Mouse (Mus musculus) left cerebral cortex, postnatal 10 days (tissue): ENCODE data around the gene Fitm2. TPM values are rescaled to one million over a fixed set of nuclear protein-coding genes. Genes with fewer than 3 reads are reported as not detected.
"Not testable (repeated sequence)": the region's sequence is repeated elsewhere in the genome, so short reads cannot be mapped to it uniquely, and the experiment has no call there.

Experiments
- DNase-seq, 2 experiments: peaks; one replicate each; pipeline ENCODE4 v3.0.0; 2021 to 2022; ENCODE audit warnings: low spot score in 2 of 2, mixed read lengths in 1 of 2; ENCODE audit errors: extremely low spot score in 1 of 2
- intact Hi-C: fragments of 180-260 bp; cut with DNase I; formaldehyde crosslinking; loops from one replicate; pipeline ENCODE4 v1.15.1; 2025
- total RNA-seq, 2 experiments: library from RNA; stranded (reverse); gene quantifications; 2 replicates each; pipeline ENCODE4 v1.2.3; 2021

Gene Fitm2
- total RNA-seq, 2 experiments from 2014 or later, result 17.0 to 18.9 TPM

DNA sequence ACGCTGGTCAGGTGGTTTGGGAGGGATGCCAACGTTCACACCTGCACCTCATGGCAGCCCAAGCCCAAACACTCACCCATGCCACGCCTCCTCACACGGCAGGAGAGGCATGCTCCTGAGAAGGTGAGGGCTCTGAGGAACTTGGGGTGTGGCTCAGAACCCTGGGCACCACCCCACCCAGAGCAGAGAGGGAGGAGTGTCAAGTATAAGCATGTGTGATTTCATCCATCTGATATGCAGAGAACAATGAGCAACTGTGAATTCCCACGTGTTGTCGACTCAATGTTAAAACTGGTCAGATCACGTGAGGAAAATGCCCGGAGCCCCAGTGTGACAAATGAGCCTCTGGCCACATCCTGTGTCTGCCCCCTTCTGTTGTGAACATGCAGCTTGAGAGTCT is 5.7 kb downstream of the Fitm2 start:
- DNase-seq, result no peak
- intact Hi-C loops, result no loop called here

DNA sequence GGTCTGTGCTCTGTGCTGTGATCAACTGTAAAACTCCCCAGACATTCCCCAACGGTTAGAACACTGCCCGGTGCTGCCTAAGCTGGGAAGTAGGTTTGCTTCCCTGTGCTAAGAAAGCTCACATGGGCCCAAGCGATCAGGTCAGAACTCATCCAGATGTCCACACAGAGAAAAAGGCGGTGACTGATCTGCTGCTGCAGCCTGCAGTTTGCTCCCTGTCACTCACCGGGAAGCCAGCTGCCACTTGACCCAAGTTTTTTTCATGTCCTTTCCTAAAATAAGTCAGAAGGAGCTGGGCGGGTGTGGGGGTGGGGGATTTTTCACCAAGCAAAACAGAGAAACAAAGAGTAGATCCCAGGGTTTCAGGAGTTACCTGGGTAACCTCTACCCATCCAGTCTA is 7.9 kb downstream of the Fitm2 start:
- no peak for DNase-seq
- intact Hi-C loops, result no loop called here

- intact Hi-C loops, result no loop called here
- DNase-seq, result no peak
Measured at GRCm38 (mm10) chr2:163463998-163464397, 8.4 kb downstream of the Fitm2 start.

DNA sequence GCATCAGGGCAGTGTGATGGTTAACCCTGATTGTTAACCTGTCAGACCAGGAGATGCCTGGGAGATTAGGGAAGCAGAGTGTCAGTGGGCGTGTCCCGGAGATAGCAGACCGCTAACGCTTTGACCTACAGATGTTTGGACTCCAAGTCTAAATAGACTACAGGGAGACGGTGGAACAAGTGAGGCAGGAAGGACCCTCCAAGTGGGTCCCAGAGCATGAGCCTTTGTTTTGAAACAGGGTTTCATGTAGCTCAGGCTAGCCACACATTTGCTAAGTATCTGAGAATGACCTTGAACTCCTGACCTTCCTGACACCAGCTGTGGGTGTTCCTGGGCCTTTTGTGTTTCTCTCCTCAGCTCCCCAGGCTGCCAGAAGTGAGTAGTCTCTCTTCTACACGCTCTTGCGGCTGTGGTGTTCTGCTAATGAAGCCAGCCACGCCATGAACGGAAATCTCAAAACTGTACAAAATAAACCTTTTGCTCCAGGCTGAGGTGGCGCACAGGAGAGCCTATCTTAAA is 9.1 kb downstream of the Fitm2 start:
- intact Hi-C loops, result no loop called here
- no peak for DNase-seq

- DNase-seq, result no peak
- intact Hi-C loops, result no loop called here
Measured at GRCm38 (mm10) chr2:163462801-163463200, 9.6 kb downstream of the Fitm2 start.

- intact Hi-C loops, result no loop called here
- DNase-seq, result no peak
Measured at GRCm38 (mm10) chr2:163462386-163462785, 10.0 kb downstream of the Fitm2 start.

GRCm38 (mm10) chr2:163461307-163461706 is 11.1 kb downstream of the Fitm2 start:
- intact Hi-C loops, DNase-seq: not testable (repeated sequence)

DNA sequence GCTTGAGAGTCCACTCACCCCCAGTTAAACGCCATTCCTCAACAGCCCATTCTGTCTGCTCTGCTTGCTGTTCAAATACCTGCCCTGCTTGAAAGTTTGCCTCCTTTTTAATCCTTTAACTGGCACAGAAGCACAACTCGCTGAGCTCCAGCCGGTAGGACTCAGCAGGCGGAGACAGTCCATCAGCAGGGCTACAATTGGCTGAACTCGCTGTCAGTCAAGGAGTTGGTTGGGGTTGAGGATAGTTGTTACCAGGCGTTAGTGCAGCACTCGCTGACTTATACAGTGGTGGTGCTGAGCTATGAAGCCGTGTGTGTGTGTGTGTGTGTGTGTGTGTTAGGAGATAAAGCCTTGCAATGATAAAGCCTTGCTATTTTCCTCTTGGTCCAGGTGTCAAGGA is 11.8 kb downstream of the Fitm2 start:
- DNase-seq, result no peak
- intact Hi-C loops, result no loop called here

- intact Hi-C loops, result no loop called here
Measured at GRCm38 (mm10) chr2:163459380-163459779, 13.0 kb downstream of the Fitm2 start.

DNA sequence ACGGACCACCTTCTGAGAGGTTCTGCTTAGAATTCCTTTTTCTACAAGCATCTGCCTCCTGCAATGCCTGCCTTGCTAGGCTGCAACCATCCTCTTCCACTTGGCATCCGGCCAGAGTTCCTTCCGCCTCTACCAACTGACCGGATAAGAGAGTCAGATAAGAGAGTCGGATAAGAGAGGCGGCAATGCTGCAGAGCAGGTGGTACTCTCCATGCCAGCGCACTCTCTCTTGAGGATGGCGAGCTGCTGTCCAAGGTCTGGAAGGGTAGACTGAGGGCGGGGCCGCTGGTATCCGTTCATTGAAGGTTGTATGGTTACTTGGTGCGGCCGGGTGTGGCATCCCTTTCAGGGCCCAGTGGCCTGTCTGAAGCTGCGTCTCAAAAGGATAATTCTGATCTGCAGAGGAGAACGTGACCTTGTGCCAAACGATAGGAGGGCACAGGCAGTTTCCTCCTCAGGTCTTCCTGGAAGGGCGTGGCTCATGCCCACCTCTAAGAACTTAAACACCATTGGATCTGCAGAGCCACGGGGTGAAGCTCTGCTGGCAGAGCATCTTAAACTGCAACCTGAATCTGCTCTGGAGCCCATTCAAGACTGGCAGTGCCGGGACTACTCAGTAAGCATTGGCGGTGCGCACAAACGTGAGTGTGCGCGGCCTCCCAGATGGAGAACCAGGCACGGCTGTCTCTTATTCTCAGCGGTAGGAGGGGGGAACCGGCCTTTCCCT is 13.7 kb downstream of the Fitm2 start:
- DNase-seq, result no peak
- intact Hi-C loops, result no loop called here

More at GRCm38 (mm10) chr2:163459380-163459779, 13.0 kb downstream of the Fitm2 start:
- no peak for DNase-seq

- DNase-seq, result no peak
- intact Hi-C loops, result no loop called here
Measured at GRCm38 (mm10) chr2:163453378-163453777, 19.1 kb downstream of the Fitm2 start.

DNA sequence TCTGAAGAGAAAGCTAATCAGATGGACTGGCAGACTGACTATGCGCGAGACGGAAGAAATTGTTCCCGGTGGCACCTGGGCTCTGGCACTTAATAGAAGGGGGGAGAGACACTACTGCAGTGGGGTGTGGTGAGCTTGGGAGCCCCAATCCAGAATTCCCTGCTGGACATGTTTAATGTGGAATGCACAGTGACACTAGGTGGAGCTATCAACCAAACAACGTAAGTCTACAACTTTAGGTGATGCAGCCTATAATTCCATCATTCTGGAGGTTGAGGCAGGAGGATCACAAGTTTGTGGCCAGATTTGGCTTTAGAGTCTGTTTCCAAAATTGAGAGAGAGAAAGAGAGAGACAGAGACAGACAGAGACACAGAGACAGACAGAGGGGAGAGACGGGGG is 19.7 kb downstream of the Fitm2 start:
- DNase-seq, result no peak
- intact Hi-C loops, result no loop called here

- peak; percentile 42 to 59 for DNase-seq
- intact Hi-C loops, result no loop called here
Measured at GRCm38 (mm10) chr2:163450668-163451295, 21.6 kb downstream of the Fitm2 start.

- intact Hi-C loops, result no loop called here
- DNase-seq, result no peak
Measured at GRCm38 (mm10) chr2:163449276-163449675, 23.2 kb downstream of the Fitm2 start.

DNA sequence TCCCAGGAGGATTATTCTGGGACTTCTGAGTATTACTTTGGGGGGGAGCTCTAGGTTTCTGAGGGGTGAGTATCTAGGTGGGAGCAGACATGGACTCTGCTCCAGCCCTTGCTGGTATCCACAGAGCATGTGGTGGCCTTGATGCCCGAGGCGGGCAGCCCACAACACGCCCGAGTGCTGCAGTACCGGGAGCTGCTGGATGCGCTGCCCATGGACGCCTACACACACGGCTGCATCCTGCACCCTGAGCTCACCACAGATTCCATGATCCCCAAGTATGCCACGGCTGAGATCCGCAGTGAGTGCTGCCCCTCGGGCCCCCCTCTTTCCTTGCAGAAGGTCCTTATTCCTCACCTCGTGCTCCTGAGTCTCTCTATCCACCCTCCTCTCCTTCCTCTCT is 25.1 kb downstream of the Fitm2 start:
- DNase-seq, result no peak
- intact Hi-C loops, result no loop called here

- intact Hi-C loops, result no loop called here
- no peak for DNase-seq
Measured at GRCm38 (mm10) chr2:163444017-163444416, 28.4 kb downstream of the Fitm2 start.

GRCm38 (mm10) chr2:163443543-163443942 is 28.9 kb downstream of the Fitm2 start:
- intact Hi-C loops, result no loop called here
- DNase-seq, result no peak

- intact Hi-C loops, result no loop called here
- DNase-seq, result peak in 1 of 2 experiments; percentile 7
Measured at GRCm38 (mm10) chr2:163439488-163439887, 32.9 kb downstream of the Fitm2 start.

- intact Hi-C loops, result no loop called here
- DNase-seq, result peak in 1 of 2 experiments; percentile 34
Measured at GRCm38 (mm10) chr2:163438619-163439451, 33.6 kb downstream of the Fitm2 start.

GRCm38 (mm10) chr2:163438246-163438618 is 34.2 kb downstream of the Fitm2 start, which contains the start of gene Gdap1l1:
Gdap1l1 (plus strand) TSS chr2:163438476.
- DNase-seq, result peak; percentile 70 to 87
- intact Hi-C loops, result no loop called here
